Mouse (Mus musculus): ENCODE results near the gene Gcn1l1. TPM values are rescaled to one million over a fixed set of nuclear protein-coding genes. Genes with fewer than 3 reads are reported as not detected.
"Not testable (repeated sequence)": the region's sequence is repeated elsewhere in the genome, so short reads cannot be mapped to it uniquely, and the experiment has no call there.

Gene Gcn1l1
- total RNA-seq (2021): 10 to 100 TPM; 48.6 to 51.1 TPM
- polyA plus RNA-seq (2012; rRNA removed): 41.2 and 49.4 TPM in 2 replicates
- long read RNA-seq, partial matches to known transcripts: 16 of 17 reads
- long read RNA-seq, other reads (novel, unspliced or antisense): 1 of 17 reads

GRCm38 (mm10) chr5:115564737-115565393, at the start of gene Gcn1l1:
Gene Gcn1l1 (plus strand): TSS chr5:115565254.
- peak; percentile 89 for DNase-seq

- peak; percentile 67 for DNase-seq
These were observed 48.8 kb upstream of the Gcn1l1 start for GRCm38 (mm10) chr5:115516081-115516907.

- DNase-seq: no peak
These were observed 48.1 kb upstream of the Gcn1l1 start for GRCm38 (mm10) chr5:115516908-115517307.

GRCm38 (mm10) chr5:115517501-115517900, 47.6 kb upstream of the Gcn1l1 start:
- DNase-seq: no peak

- not testable (repeated sequence) for DNase-seq
These were observed 46.8 kb upstream of the Gcn1l1 start for GRCm38 (mm10) chr5:115518214-115518613.

GRCm38 (mm10) chr5:115520325-115520869, 44.7 kb upstream of the Gcn1l1 start:
- peak; percentile 64 for DNase-seq

DNA sequence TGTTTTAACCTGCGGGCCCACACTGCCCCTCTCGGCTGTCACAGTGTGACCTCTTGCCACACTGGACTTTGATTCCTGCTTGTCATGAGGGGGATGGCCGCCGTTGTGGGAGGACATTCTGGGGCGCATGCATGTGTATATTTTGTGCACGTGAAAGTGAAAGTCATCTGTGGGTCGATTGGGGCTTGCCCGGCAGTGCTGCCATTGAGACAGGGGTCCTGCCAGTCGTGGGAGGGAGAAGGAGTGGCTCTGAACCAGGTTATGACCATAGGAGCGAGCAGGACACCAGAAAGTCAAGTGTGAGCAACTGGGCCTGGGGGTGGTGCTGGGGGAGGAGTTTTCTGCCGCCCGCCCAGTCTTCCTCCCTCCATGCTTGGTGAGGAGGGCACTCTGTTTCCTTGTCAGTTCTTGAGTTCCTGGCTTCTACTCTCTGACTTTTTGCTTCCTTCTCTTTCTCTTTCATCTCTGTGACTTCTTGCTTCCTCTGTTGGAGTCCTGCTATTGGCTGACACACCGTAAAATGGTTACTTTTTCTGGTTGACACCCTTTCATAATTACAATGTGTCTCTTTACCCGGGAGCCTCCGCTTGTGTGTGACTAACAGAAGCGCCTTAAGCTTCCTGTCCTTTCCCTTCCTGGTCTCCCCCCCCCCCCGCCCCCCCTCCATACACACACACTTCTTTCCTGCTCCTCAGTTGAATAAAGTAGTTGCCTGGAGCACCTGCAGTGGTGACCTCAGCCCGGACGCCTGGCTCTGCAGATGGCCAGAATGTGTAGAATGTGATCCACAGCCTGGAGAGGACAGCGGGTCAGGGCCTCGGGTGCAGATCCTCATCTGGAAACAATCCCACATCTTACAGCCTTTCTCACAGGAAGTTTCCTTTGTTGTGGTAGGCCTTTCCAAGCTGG, 43.2 kb upstream of the Gcn1l1 start:
- DNase-seq: peak; percentile 73

DNA sequence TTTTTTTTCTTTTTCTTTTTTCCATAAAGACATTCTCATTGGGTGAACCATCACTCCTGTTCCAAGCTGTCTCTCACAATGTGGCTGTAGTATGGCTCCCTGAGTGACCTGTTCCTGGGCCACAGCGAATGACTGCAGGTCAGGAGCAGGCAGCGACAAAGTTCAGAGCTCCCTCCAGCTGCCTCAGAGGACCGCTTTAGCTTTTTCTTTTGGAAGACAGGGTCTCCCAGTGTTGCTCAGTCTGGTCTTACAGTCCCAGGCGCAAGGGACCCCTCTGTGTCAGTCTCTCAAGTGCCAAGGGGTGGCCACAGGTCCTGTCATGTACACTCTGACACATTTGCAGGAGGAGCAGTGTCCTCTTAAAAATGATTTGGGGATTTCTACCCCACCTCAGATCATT, 42.5 kb upstream of the Gcn1l1 start:
- DNase-seq: no peak

GRCm38 (mm10) chr5:115522981-115523499, 42.0 kb upstream of the Gcn1l1 start:
- no peak for DNase-seq

- DNase-seq: no peak
These were observed 41.1 kb upstream of the Gcn1l1 start for GRCm38 (mm10) chr5:115523971-115524370.

DNA sequence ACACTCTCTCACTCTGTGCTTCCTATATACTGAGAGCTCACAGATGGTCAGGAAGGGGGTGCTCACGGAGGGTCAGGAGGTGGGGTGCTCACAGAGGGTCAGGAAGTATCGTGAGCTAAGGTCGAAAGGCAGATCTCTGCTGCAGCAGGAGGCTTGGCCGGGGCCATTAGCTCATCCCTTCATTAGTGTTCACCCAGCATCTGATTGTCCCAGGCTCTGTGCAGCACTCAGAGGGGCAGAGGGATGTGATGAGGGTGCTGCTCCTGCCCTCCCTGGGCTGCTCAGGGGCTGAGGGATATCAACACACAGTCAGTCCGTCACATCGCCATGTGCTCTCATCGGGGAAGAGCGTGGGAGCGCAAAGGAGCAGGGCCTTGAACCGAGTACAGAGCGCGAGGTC, 40.6 kb upstream of the Gcn1l1 start:
- DNase-seq: no peak

- no peak for DNase-seq
These were observed 39.6 kb upstream of the Gcn1l1 start for GRCm38 (mm10) chr5:115525416-115525815.

- no peak for DNase-seq
These were observed 39.1 kb upstream of the Gcn1l1 start for GRCm38 (mm10) chr5:115525943-115526342.

GRCm38 (mm10) chr5:115526456-115527202, 38.4 kb upstream of the Gcn1l1 start:
- DNase-seq: no peak

GRCm38 (mm10) chr5:115528128-115528527, 36.9 kb upstream of the Gcn1l1 start:
- peak; percentile 65 for DNase-seq

GRCm38 (mm10) chr5:115529364-115529741, 35.7 kb upstream of the Gcn1l1 start:
- DNase-seq: no peak

- no peak for DNase-seq
These were observed 35.2 kb upstream of the Gcn1l1 start for GRCm38 (mm10) chr5:115529742-115530446.

- no peak for DNase-seq
These were observed 34.6 kb upstream of the Gcn1l1 start for GRCm38 (mm10) chr5:115530447-115530809.

DNA sequence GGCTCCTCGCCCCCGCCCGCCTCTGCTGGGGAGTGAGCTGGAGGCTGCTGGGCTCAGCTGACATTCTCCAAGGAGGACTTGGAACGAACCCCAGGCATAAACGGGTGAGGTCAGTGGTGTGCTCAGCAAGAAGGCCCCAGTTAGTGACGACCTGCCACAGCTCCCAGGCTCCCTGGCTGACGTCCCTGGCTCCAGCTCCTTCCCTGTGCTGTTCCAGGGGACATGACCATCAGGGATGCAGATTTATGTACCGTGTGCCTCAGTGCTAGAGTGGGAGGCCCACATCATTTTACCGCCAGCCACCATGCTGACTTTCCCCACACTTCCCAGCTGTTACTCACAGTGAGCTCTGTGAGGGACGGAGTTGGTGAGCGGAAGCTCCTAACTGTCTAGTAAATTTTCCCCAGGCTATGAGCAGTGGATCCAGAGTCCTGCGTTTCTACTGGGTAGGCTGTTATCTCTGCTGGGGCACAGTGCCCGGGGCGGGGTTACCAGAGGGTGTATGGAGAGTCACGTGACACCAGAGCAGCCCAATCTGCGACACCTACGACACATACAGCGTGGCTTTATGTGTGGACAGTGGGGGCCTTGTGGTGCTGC, 33.3 kb upstream of the Gcn1l1 start:
- peak; percentile 86 for DNase-seq

- peak; percentile 76 for DNase-seq
These were observed 30.7 kb upstream of the Gcn1l1 start for GRCm38 (mm10) chr5:115534290-115534731.
